Mouse (Mus musculus): ENCODE measurements around the gene Xpr1. TPM values are rescaled to one million over a fixed set of nuclear protein-coding genes. Genes with fewer than 3 reads are reported as not detected.

Gene Xpr1
- total RNA-seq, 2 experiments from 2014 or later = 35.6 to 41.5 TPM

Small RNA genes within 50 kb of the gene (microRNA-seq; reads per million reads assigned to microRNA genes)
- gene Gm22569 = not detected

Other genes starting within 250 kb of the Xpr1 start
- gene BC034090, start 173.0 kb downstream of the Xpr1 start, total RNA-seq (2021) = 10 to 100 TPM; 22.3 to 26.2 TPM
- gene Acbd6, start 140.7 kb upstream of the Xpr1 start, total RNA-seq (2021) = 10 to 100 TPM; 76.9 to 83.9 TPM

Data from adrenal gland, postnatal 10 days (tissue).